Mouse (Mus musculus) right cerebral cortex, postnatal 14 days (tissue): Measurements from ENCODE around the gene Zfp990.
"Not testable (repeated sequence)": the region's sequence is repeated elsewhere in the genome, so short reads cannot be mapped to it uniquely, and the experiment has no call there.

Experiments
- DNase-seq: peaks from one replicate; pipeline ENCODE4 v3.0.0; 2022

Gene Zfp990

GRCm38 (mm10) chr4:145510459-145510858, at the start of gene Zfp990:
TSS of gene Zfp990 (plus strand) at chr4:145510759.
- not testable (repeated sequence) for DNase-seq

- DNase-seq: not testable (repeated sequence)
These were observed 46.9 kb upstream of the Zfp990 start for GRCm38 (mm10) chr4:145463553-145464253.

- no peak for DNase-seq
These were observed 32.4 kb upstream of the Zfp990 start for GRCm38 (mm10) chr4:145478128-145478527.

GRCm38 (mm10) chr4:145480699-145481098, 29.9 kb upstream of the Zfp990 start:
- DNase-seq: not testable (repeated sequence)

GRCm38 (mm10) chr4:145489396-145489795, 21.2 kb upstream of the Zfp990 start:
- no peak for DNase-seq

- no peak for DNase-seq
These were observed 18.4 kb upstream of the Zfp990 start for GRCm38 (mm10) chr4:145492132-145492531.

- DNase-seq: not testable (repeated sequence)
These were observed 17.2 kb upstream of the Zfp990 start for GRCm38 (mm10) chr4:145493316-145493715.

- not testable (repeated sequence) for DNase-seq
These were observed 4.1 kb downstream of the Zfp990 start for GRCm38 (mm10) chr4:145514637-145515036.

GRCm38 (mm10) chr4:145515776-145516565, 5.4 kb downstream of the Zfp990 start:
- not testable (repeated sequence) for DNase-seq

GRCm38 (mm10) chr4:145517391-145517790, 6.8 kb downstream of the Zfp990 start:
- DNase-seq: not testable (repeated sequence)

GRCm38 (mm10) chr4:145543861-145544260, 33.3 kb downstream of the Zfp990 start:
- DNase-seq: not testable (repeated sequence)

- not testable (repeated sequence) for DNase-seq
These were observed 34.5 kb downstream of the Zfp990 start for GRCm38 (mm10) chr4:145545106-145545505.

- not testable (repeated sequence) for DNase-seq
These were observed 35.3 kb downstream of the Zfp990 start for GRCm38 (mm10) chr4:145545734-145546349.

- DNase-seq: not testable (repeated sequence)
These were observed 35.9 kb downstream of the Zfp990 start for GRCm38 (mm10) chr4:145546477-145546876.

- DNase-seq: no peak
These were observed 46.1 kb downstream of the Zfp990 start for GRCm38 (mm10) chr4:145556680-145557079.

- no peak for DNase-seq
These were observed 49.0 kb downstream of the Zfp990 start for GRCm38 (mm10) chr4:145559505-145560099.

- DNase-seq: no peak
These were observed 53.7 kb downstream of the Zfp990 start for GRCm38 (mm10) chr4:145564111-145564821.

- DNase-seq: not testable (repeated sequence)
These were observed 59.9 kb downstream of the Zfp990 start for GRCm38 (mm10) chr4:145570461-145570860.

GRCm38 (mm10) chr4:145576623-145577022, 66.1 kb downstream of the Zfp990 start:
- DNase-seq: not testable (repeated sequence)

GRCm38 (mm10) chr4:145580333-145580732, 69.8 kb downstream of the Zfp990 start:
- DNase-seq: not testable (repeated sequence)

- DNase-seq: not testable (repeated sequence)
These were observed 74.5 kb downstream of the Zfp990 start, which contains the start of gene Gm13212 for GRCm38 (mm10) chr4:145585078-145585477. TSS of gene Gm13212 (plus strand) at chr4:145585166.

- not testable (repeated sequence) for DNase-seq
These were observed 75.5 kb downstream of the Zfp990 start for GRCm38 (mm10) chr4:145586046-145586445.
